Mouse (Mus musculus) hindbrain, embryonic 15.5 days (tissue): ENCODE results near the gene Dmrtb1. TPM values are rescaled to one million over a fixed set of nuclear protein-coding genes. Genes with fewer than 3 reads are reported as not detected.

Experiments
- ATAC-seq: fragments of 200-750 bp; cut with Nextera tagmentation; 2 replicates; pipeline ENCODE4 v1.8.0; 2017; ENCODE audit warnings: low read depth, moderate number of reproducible peaks, moderate TSS enrichment; ENCODE audit not compliant: low FRiP score
- H3K27ac ChIP-seq: fragments of 300-500 bp; sonication (generic); replicated peaks from 2 replicates; pipeline ENCODE4 v1.5.1; 2015; ENCODE audit warnings: mild to moderate bottlenecking, inconsistent platforms
- H3K27me3 ChIP-seq: fragments of 300-500 bp; sonication (generic); 2 replicates; pipeline ENCODE4 v1.6.1; 2015; ENCODE audit warnings: control low read depth, inconsistent platforms
- H3K36me3 ChIP-seq: fragments of 300-500 bp; sonication (generic); 2 replicates; pipeline ENCODE4 v1.6.1; 2015; ENCODE audit warnings: control low read depth, inconsistent platforms
- H3K4me1 ChIP-seq: fragments of 300-500 bp; sonication (generic); replicated peaks from 2 replicates; pipeline ENCODE4 v1.6.1; 2015; ENCODE audit warnings: control low read depth, inconsistent platforms
- H3K4me2 ChIP-seq: fragments of 300-500 bp; sonication (generic); 2 replicates; pipeline ENCODE4 v1.6.1; 2015; ENCODE audit warnings: moderate library complexity, mild to moderate bottlenecking, inconsistent platforms
- H3K4me3 ChIP-seq: fragments of 300-500 bp; sonication (generic); 2 replicates; pipeline ENCODE4 v1.5.1; 2015; ENCODE audit warnings: mild to moderate bottlenecking, inconsistent platforms
- H3K9ac ChIP-seq: fragments of 300-500 bp; sonication (generic); 2 replicates; pipeline ENCODE4 v1.6.1; 2015; ENCODE audit warnings: inconsistent platforms
- H3K9me3 ChIP-seq: fragments of 300-500 bp; sonication (generic); 2 replicates; pipeline ENCODE4 v1.6.1; 2016; ENCODE audit warnings: control low read depth, inconsistent platforms
- WGBS: fragments of 180-500 bp; shearing (Covaris S2); methylation state at CpG from one replicate; pipeline ENCODE4 v1.1.7; 2015; 5-methylcytosine and 5-hydroxymethylcytosine counted together
- polyA plus RNA-seq: library from polyadenylated mRNA; unstranded; fragments of >200 nt; fragmentation: Nextera tagmentation; extraction: Ambion mirVana; gene quantifications from 2 replicates; pipeline ENCODE4 v1.2.1, GENCODE M21; 2015

The Dmrtb1 gene
- 12.4 and 15.8 TPM in 2 replicates for polyA plus RNA-seq

- H3K27me3 ChIP-seq, result no peaks in the 10 kb centered on the region
- no peaks in the 10 kb centered on the region for H3K36me3 ChIP-seq
- WGBS, result 93% methylated on average over 14 of the region's 14 CpGs
- H3K4me2 ChIP-seq, result no peak within 1 kb of the TSS
- no peaks in the 10 kb centered on the region for H3K9me3 ChIP-seq
- no peak for ATAC-seq
- peaks cover 29% of the 10 kb centered on the region for H3K4me1 ChIP-seq
- no peak within 1 kb of the TSS for H3K4me3 ChIP-seq
- no peak within 1 kb of the TSS for H3K27ac ChIP-seq
- H3K9ac ChIP-seq, result no peak within 1 kb of the TSS
Measured at GRCm38 (mm10) chr4:107684130-107684529, at the start of gene Dmrtb1. TSS of gene Dmrtb1 (minus strand) at chr4:107684230.

- Histone ChIP-seq H3K9me3 (no peaks in the 10 kb centered on the region), H3K36me3 (no peaks in the 10 kb centered on the region), H3K4me1 (peaks cover 26% of the 10 kb centered on the region), H3K9ac (no peak overlapping the region), H3K4me2 (no peak overlapping the region), H3K4me3 (no peak overlapping the region), H3K27me3 (no peaks in the 10 kb centered on the region), H3K27ac (no peak overlapping the region)
- WGBS, result 22% methylated on average over 3 of the region's 3 CpGs
- no peak for ATAC-seq
Measured at GRCm38 (mm10) chr4:107733603-107734002, 49.6 kb upstream of the Dmrtb1 start.

- no peaks in the 10 kb centered on the region for H3K9me3 ChIP-seq
- no peaks in the 10 kb centered on the region for H3K27me3 ChIP-seq
- H3K9ac ChIP-seq, result no peak overlapping the region
- no peaks in the 10 kb centered on the region for H3K36me3 ChIP-seq
- no peak overlapping the region for H3K4me3 ChIP-seq
- no peak for ATAC-seq
- H3K4me2 ChIP-seq, result no peak overlapping the region
- peaks cover 26% of the 10 kb centered on the region for H3K4me1 ChIP-seq
- H3K27ac ChIP-seq, result no peak overlapping the region
- 21% methylated on average over 4 of the region's 4 CpGs for WGBS
Measured at GRCm38 (mm10) chr4:107732624-107733023, 48.6 kb upstream of the Dmrtb1 start.

GRCm38 (mm10) chr4:107732182-107732581 lies 48.2 kb upstream of the Dmrtb1 start:
- Histone ChIP-seq H3K36me3 (no peaks in the 10 kb centered on the region), H3K4me1 (peaks cover 26% of the 10 kb centered on the region), H3K27me3 (no peaks in the 10 kb centered on the region), H3K9me3 (no peaks in the 10 kb centered on the region), H3K4me2 (no peak overlapping the region), H3K9ac (no peak overlapping the region), H3K27ac (no peak overlapping the region), H3K4me3 (no peak overlapping the region)
- WGBS, result 28% methylated on average over 4 of the region's 4 CpGs
- ATAC-seq, result no peak

- no peaks in the 10 kb centered on the region for H3K36me3 ChIP-seq
- 0 out of 2 replicates have a peak overlapping the region, but pooled peaks have one; percentile 23 for H3K27ac ChIP-seq
- no peak overlapping the region for H3K4me2 ChIP-seq
- no peak overlapping the region for H3K9ac ChIP-seq
- H3K27me3 ChIP-seq, result no peaks in the 10 kb centered on the region
- H3K4me1 ChIP-seq, result peaks cover 26% of the 10 kb centered on the region
- WGBS, result 42% methylated on average over 8 of the region's 8 CpGs
- no peaks in the 10 kb centered on the region for H3K9me3 ChIP-seq
- ATAC-seq, result 0 out of 2 replicates have a peak, but pooled peaks have one; percentile 28
- H3K4me3 ChIP-seq, result no peak overlapping the region
Measured at GRCm38 (mm10) chr4:107731088-107731465, 47.0 kb upstream of the Dmrtb1 start.

- Histone ChIP-seq H3K4me1 (peaks cover 26% of the 10 kb centered on the region), H3K4me2 (no peak overlapping the region), H3K36me3 (no peaks in the 10 kb centered on the region), H3K27me3 (no peaks in the 10 kb centered on the region), H3K27ac (no peak overlapping the region), H3K4me3 (no peak overlapping the region), H3K9me3 (no peaks in the 10 kb centered on the region), H3K9ac (no peak overlapping the region)
- no peak for ATAC-seq
- 64% methylated on average over 15 of the region's 15 CpGs for WGBS
Measured at GRCm38 (mm10) chr4:107730391-107731087, 46.5 kb upstream of the Dmrtb1 start.

- Histone ChIP-seq H3K27me3 (no peaks in the 10 kb centered on the region), H3K4me3 (no peak overlapping the region), H3K4me2 (no peak overlapping the region), H3K9me3 (no peaks in the 10 kb centered on the region), H3K27ac (no peak overlapping the region), H3K36me3 (no peaks in the 10 kb centered on the region), H3K4me1 (no peaks in the 10 kb centered on the region), H3K9ac (no peak overlapping the region)
- ATAC-seq, result no peak
- whole genome bisulfite sequencing, result 65% methylated on average over 9 of the region's 9 CpGs
Measured at GRCm38 (mm10) chr4:107725432-107725831, 41.4 kb upstream of the Dmrtb1 start.

GRCm38 (mm10) chr4:107720043-107720830 lies 36.2 kb upstream of the Dmrtb1 start:
- peaks cover 23% of the 10 kb centered on the region for H3K4me1 ChIP-seq
- no peak for ATAC-seq
- H3K27ac ChIP-seq, result no peak overlapping the region
- no peak overlapping the region for H3K4me3 ChIP-seq
- WGBS, result 88% methylated on average over 11 of the region's 11 CpGs
- no peaks in the 10 kb centered on the region for H3K9me3 ChIP-seq
- no peaks in the 10 kb centered on the region for H3K27me3 ChIP-seq
- no peak overlapping the region for H3K4me2 ChIP-seq
- no peaks in the 10 kb centered on the region for H3K36me3 ChIP-seq
- H3K9ac ChIP-seq, result no peak overlapping the region

GRCm38 (mm10) chr4:107719161-107719560 lies 35.1 kb upstream of the Dmrtb1 start:
- H3K27me3 ChIP-seq, result no peaks in the 10 kb centered on the region
- H3K4me3 ChIP-seq, result no peak overlapping the region
- no peaks in the 10 kb centered on the region for H3K9me3 ChIP-seq
- peaks cover 23% of the 10 kb centered on the region for H3K4me1 ChIP-seq
- WGBS, result 76% methylated on average over 5 of the region's 5 CpGs
- 0 out of 2 replicates have a peak overlapping the region, but pooled peaks have one; percentile 28 for H3K27ac ChIP-seq
- no peak overlapping the region for H3K9ac ChIP-seq
- peak overlapping the region; percentile 6; the same call in 1 of the 2 replicates for H3K4me2 ChIP-seq
- ATAC-seq, result no peak
- no peaks in the 10 kb centered on the region for H3K36me3 ChIP-seq

GRCm38 (mm10) chr4:107718720-107719119 lies 34.7 kb upstream of the Dmrtb1 start:
- H3K9me3 ChIP-seq, result no peaks in the 10 kb centered on the region
- H3K4me1 ChIP-seq, result peaks cover 23% of the 10 kb centered on the region
- H3K36me3 ChIP-seq, result no peaks in the 10 kb centered on the region
- no peaks in the 10 kb centered on the region for H3K27me3 ChIP-seq
- no peak for ATAC-seq
- no peak overlapping the region for H3K4me3 ChIP-seq
- H3K27ac ChIP-seq, result 0 out of 2 replicates have a peak overlapping the region, but pooled peaks have one; percentile 28
- peak overlapping the region; percentile 6; the same call in 1 of the 2 replicates for H3K4me2 ChIP-seq
- no peak overlapping the region for H3K9ac ChIP-seq
- WGBS, result 22% methylated on average over 8 of the region's 8 CpGs

GRCm38 (mm10) chr4:107717718-107718313 lies 33.8 kb upstream of the Dmrtb1 start:
- no peak overlapping the region for H3K4me3 ChIP-seq
- H3K27ac ChIP-seq, result peak overlapping the region; percentile 56
- no peak overlapping the region for H3K9ac ChIP-seq
- ATAC-seq, result no peak
- 36% methylated on average over 8 of the region's 8 CpGs for WGBS
- no peaks in the 10 kb centered on the region for H3K9me3 ChIP-seq
- H3K4me1 ChIP-seq, result peaks cover 23% of the 10 kb centered on the region
- H3K27me3 ChIP-seq, result no peaks in the 10 kb centered on the region
- H3K36me3 ChIP-seq, result no peaks in the 10 kb centered on the region
- no peak overlapping the region for H3K4me2 ChIP-seq

GRCm38 (mm10) chr4:107716754-107717299 lies 32.8 kb upstream of the Dmrtb1 start:
- no peak overlapping the region for H3K9ac ChIP-seq
- no peak overlapping the region for H3K4me3 ChIP-seq
- peak overlapping the region; percentile 56; the same call in 1 of the 2 replicates for H3K27ac ChIP-seq
- no peaks in the 10 kb centered on the region for H3K9me3 ChIP-seq
- H3K27me3 ChIP-seq, result no peaks in the 10 kb centered on the region
- 60% methylated on average over 9 of the region's 9 CpGs for WGBS
- no peak for ATAC-seq
- H3K4me1 ChIP-seq, result peaks cover 23% of the 10 kb centered on the region
- H3K36me3 ChIP-seq, result no peaks in the 10 kb centered on the region
- H3K4me2 ChIP-seq, result no peak overlapping the region
